Mouse (Mus musculus) lung, postnatal 14 days (tissue): Measurements from ENCODE around the gene Prss48.
"Not testable (repeated sequence)": the region's sequence is repeated elsewhere in the genome, so short reads cannot be mapped to it uniquely, and the experiment has no call there.

Experiments used
- DNase-seq: peaks from one replicate; pipeline ENCODE4 v3.0.0; 2021

Gene Prss48

DNA sequence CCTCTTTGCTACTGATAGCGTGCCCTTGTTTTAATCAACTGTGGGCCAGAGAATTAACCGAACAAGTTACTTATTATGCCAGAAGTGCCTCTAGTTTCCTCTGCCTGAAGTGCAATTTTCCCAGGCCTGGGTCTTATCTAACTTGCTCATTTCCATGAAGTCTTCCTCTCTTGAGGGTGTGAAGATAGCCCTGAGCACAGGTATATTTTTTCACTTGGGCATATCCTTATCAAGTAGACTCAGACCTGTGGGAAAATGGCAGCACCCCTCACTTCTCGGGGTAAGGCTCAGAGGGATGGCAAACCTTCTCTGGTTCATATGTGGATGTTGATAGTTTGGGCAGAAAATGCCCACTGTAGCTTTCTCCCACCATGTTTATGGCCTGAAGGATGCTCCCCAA is 1.0 kb downstream of the Prss48 start:
- DNase-seq, result no peak

DNA sequence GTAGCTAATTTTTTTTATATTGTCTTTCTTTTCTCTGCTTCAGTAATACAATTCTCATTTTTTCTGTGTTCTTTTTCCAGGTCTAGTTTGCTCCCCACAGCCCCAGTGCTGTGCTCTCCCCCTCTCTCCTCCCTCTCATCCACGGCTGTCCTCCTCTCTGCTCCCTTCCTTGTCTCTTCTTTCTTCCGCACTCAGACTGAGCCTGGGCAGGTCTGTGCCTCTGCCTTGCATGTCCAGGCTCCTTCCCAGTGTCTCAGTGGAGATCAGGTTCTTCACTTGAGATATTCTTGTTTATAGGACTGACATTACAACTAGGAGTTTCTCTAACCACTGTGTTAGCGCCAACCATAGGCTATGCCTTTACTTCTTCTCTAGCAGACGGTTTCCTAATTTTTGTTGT is 7.6 kb downstream of the Prss48 start:
- no peak for DNase-seq

DNA sequence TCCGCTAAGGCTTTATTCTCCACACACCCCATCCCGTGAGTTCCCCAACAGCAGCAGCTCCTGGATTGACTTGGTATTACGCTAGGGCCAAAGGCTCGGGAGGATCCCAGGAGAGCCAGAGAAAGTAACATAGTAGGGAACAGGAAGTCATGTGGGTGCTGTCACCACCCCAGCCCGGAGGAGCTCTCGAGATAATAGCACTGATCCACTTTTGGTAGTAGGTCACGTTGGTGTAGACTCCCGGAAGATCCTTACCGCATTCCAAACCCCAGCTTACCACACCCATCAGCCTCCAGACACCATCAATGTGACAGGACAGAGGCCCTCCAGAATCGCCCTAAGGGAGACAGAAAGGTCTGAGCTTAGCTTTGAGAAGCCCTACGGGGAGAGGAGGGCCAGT is 8.5 kb downstream of the Prss48 start:
- peak; percentile 23 for DNase-seq

DNA sequence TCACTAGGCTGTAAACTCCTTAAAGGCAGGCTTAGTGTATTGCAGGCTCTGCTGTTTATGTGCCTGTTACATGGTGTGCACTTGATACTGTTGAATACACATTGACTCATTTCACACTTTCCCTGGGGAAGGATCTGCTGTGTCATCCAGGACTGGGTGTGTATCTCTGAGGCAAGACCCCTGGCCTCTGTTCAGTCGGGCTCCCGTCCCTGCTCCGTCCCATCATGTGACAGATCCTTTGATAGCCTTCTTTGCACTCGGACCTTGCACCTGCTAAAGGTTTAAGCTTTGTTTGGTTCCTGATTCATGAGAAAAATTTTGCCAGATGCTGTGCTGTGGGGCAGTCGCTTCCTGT is 10.5 kb downstream of the Prss48 start:
- DNase-seq, result no peak

DNA sequence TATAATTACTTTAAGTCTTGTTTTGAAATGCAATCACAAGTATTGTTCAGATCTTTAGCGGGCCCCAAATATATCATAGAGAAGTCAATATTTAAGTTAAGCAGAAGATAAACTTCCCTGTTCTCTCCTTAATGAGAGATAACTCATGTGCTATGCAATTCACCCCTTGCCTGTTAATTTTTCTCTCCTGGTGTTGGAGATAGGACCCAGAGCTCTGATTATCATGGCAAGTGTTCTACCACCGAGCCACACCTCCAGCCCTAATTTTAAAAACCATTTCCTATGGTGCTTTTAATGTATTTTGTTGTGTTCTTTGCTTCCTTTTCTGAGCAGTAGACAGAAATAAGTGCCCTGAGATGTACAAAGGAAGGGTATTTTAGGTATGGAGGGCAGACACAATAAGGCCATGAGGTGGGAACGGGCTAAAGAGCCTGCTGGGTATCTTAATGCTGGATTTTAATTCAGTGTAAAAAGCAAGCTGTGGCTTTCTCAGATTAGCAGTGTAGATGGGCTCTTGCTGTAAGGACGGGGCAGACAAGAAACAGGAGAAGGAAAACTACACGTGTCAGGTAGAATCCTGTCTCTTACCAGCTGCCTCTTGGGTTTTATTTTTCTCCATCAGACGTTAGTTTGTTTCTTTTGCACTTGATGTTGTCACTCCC is 11.0 kb downstream of the Prss48 start:
- DNase-seq, result no peak

DNA sequence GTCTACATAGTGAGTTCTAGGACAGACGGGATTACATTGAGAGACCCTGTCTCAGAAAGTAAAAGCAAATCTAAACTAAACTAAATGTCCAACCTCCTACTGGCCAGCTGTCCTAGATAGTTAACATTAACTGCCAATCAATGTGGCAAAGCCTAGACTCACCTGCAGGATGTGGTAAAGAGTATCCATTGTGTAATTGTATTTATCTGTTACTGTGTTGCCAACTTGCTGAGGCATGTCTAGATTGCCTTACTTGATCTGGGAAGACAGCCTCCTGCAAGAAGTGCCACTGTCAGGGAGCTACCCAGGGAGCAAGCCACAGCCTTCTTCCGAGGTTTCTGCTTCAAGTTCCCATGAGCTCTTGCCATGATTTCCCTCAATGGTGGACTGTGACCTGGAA is 15.1 kb downstream of the Prss48 start:
- no peak for DNase-seq

DNA sequence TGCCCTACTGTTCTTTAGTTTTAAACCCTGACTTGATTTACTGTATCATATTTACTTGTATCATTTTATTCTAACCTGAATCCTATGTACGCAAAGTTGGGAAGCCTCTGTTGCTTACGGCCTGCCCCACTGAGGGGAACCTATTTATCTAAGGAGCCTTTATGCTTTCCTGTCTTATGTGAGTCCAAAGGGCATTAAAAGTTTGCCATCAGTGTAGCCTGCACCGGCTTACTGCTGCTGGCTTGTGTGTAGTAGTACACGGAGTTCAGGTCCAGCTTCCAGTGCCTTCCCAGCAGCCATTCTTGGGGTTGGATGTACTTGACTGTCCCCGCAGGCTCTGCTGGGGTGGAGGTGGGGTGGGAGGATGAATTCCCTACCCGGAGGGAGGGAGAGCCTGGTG is 17.8 kb downstream of the Prss48 start:
- no peak for DNase-seq

DNA sequence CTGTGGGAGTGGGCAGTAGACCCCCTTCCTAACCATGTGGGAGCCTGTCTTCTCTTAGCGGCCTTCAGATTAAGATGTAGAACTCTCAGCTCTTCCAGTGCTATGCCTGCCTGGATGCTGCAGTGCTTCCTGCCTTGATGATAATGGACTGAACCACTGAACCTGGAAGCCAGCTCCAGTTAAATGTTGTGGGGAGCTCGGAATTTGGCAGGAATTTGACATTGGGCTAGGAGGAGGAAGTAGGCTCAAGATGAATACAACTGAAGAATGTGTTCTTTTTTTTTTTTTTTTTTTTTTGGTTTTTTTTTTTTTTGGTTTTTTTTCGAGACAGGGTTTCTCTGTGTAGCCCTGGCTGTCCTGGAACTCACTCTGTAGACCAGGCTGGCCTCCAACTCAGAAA is 20.5 kb downstream of the Prss48 start:
- DNase-seq, result not testable (repeated sequence)

DNA sequence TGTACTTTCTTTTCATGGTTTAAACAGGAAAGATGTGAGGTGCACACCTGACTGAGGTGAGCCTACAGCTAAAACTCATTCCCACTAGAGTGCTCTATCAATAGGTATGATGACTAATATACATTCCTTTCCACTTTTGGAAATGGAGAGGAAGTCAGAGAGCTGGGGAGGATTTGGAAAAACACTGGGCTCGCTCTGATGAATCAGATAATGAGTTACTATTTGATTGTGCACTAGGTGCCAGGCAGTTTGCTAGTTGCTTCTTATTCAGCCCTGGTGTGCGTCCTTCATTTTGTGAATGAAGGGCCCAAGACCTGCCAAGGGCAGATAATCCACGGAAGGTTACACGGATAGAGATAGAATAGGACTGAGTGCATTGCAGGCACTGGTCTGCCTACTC is 22.3 kb downstream of the Prss48 start:
- no peak for DNase-seq

DNA sequence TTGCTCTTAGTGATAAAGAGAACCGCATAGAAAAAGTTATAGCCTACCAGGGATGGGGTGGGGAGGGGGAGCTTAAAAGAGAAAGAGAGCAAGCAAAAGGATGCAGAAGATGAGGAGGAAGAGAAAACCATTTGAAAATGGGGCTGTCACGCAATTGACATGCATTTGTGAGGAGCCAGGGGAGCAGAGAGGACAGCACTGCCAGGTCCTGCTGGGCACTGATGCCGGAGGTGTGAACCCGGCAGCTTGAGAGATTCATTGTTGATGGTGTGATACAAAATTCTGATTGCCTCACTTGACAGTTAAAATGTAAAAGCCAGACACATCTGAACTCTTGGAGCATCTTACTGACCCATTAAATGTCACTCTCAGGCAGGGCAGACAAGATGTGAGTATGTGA is 27.8 kb downstream of the Prss48 start:
- DNase-seq, result no peak

DNA sequence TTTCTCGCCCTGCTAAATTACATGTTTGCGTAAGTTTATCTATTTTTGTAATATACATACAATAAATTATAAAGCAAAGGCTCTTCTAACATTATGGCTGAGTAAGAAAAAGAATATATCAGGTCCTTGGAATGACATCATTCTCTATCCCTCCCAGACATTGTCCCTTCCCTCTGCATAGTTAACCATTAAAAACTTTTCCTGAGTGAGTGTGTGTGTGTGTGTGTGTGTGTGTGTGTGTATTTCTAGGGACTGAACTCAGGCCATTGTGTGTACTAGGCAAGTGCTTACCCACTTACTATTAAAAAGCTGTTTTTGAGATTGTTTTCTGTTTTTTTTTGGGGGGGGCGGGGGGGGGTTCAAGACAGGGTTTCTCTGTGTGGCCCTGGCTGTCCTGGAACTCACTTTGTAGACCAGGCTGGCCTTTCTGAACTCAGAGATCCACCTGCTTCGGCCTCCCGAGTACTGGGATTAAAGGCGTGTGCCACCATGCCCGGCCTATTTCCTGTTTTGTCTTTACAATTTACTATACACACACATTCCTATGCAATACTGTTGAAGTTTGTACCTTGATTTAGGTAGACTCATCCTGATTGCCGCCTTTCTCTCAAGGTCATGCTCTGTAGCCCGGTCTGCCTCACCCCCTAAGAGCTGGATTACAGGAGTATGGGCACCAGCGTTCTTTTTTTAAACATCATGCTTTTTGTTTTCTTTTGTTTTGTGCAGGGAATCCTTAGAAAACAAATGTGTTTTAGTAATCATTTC is 28.7 kb downstream of the Prss48 start:
- no peak for DNase-seq

DNA sequence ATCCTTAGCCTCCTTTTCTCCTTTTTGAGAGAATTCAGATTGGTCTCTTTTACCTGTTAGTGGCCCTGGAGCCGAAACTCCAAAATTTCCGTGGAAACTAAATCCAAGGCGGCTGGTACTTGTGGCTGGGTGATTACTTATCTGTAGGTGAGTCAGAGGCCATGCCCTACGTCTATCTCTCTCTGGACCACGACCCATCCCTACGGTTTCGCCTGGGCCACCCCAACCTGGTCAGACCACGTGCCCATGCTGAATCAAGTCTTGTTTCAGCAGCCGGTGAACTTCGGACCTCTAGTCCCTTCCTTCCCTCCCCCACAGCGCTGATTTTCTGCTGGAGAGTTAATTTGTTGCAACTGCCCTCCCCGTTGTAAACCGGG is 30.7 kb downstream of the Prss48 start:
- DNase-seq, result peak; percentile 16

DNA sequence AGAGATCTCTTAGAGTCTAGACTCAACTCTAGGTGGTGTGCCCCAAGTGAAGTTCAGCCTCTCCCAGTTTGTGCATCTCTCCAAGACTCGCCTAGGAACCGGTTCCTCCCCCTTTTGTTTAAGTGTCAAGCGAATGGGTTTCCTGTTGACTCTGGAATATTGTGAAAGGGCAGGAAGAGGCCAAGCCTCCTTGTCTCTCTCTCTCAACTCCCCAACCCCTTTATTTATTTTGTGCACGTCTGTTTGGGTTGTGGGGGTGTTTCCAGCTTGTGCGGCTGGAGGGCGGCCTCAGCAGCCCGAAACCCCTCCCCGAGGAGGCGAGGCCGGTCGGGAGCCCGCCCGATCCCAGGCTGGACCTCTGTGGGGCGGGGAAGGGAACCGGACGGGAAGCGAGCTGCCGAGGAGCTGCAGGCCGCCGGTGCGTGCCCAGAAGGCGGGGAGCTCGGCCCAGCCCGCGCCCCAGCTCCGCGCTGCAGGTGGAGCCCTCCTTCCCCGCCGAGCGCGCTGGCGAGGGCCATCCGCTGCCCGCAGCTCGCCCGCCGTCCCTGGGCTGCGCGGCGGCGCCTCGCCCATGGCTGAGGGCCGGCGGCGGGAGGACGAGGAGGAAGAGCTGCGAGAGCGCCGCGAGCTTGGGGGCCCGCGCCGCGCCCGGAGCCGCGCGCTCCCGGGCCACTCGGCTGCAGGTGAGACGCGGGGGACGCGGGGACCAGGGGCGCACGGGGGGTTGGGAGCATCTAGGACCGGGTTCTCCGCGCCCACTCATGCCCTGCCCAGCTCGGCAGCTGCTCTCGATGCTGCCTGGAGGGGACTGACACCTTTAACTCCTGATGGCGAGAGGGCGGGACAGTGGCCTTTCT is 31.3 kb downstream of the Prss48 start, which contains the start of gene Sh3d19:
Sh3d19 (plus strand) TSS at position 368 of the 857 bp plus-strand sequence.
- DNase-seq, result peak; percentile 87

DNA sequence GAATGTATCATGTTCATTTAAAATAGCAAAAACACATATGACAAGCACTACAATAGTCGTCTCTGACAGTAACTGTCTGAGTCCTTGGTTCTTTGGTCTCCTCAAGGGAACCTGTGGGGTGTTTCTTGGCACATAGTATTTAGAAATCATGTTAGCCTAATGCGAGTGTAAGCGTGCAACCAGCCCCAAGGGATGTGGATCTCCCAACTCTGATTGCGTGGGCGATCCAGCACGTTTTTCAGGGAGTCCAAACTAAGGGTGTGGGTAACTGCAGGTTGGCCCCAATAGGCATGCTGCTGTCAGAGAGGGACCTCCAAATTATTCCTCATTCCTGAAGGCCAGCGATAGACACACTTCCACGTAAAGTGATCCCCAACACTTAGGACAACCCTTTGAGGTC is 33.3 kb downstream of the Prss48 start:
- no peak for DNase-seq

DNA sequence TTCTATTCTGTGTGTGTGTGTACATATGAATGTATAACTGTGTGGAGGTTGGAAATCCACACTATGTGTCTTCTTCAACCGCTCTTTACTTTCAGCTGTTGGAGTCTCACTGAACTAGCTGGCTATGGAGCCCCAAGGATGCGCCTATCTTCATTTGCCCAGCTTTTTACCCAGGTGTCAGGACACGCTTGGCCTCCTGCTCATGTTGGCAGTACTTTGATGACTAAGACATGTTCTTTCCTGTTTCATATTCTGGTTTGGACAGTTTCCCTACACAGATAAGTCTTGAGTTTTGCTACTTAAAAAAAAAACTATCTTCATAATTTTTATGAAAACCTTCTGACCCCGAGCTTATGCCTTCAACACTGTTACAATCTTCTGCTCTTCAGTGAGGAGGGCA is 36.8 kb downstream of the Prss48 start:
- DNase-seq, result no peak

DNA sequence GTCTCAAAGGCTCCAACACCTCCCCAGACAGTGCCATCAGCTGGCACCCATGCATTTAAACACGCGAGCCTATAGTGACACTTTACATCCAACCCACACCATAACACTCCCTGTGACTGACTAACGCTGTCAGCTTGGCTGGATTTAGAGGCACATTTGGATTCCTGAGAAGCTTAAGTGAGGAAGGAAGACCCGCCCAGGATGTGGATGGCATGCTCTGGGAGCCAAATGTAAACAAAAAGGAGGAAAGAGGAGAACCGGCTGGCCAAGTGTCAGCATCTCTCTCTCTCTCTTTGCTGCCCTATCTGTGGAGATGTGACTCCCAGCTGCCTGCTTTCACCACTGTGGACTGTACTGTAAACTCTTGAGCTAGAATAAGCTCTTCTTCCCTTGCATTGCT is 41.2 kb downstream of the Prss48 start:
- peak; percentile 61 for DNase-seq

DNA sequence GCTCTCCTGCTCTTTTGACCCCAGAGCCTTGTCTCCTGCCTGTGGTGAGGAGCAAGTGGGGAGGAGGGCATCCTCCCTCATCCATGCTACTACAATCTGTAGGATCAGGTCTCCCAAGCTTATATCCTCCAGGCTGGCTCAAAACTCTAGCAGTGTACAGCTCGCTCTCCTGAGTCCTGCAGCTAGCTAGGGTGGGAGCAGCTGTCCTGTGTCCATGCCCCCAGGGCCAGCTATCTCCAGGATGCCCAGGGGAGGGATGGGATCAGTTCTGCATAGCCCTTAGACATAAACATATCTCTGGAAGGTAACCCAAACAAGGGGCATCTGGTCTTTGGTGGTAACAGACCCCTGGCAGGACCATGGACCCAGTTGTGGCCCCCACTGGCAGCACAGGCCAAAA is 42.6 kb downstream of the Prss48 start:
- DNase-seq, result no peak

DNA sequence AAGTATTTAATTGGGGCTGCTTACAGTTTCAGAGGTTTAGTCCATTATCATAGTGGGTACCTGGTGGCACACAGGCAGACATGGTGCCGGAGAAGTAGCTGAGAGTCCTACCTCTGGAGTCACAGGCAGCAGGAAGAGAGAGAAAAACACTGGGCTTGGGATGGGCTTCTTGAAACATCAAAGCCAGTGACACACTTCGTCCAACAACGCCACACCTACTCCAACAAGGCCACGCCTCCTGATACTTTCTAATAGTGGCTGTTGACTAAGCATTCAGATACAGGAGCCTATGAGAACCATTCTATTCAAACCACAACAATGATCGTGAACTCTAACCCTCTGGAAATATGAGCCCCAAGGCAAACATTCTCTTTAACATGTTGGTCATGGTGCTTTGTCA is 46.6 kb downstream of the Prss48 start:
- DNase-seq, result no peak

DNA sequence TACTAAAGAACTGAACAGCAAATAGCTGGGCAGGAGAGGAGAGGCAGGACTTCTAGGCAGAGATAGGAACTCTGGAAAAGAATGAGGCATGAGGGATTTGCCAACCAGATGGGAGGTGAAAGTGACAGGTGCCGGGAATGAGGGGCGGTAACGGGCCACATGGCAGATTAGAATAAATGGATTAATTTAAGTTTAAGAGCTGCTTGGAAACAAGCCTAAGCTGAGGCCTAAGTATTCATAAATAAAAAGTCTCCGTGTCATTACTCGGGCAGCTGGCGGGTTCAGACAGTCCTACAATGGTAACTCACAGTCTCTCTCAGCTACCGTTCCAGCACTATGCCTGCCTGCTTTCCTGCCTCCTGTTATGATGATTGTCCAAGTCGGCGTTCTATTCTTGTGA is 47.0 kb downstream of the Prss48 start:
- no peak for DNase-seq

DNA sequence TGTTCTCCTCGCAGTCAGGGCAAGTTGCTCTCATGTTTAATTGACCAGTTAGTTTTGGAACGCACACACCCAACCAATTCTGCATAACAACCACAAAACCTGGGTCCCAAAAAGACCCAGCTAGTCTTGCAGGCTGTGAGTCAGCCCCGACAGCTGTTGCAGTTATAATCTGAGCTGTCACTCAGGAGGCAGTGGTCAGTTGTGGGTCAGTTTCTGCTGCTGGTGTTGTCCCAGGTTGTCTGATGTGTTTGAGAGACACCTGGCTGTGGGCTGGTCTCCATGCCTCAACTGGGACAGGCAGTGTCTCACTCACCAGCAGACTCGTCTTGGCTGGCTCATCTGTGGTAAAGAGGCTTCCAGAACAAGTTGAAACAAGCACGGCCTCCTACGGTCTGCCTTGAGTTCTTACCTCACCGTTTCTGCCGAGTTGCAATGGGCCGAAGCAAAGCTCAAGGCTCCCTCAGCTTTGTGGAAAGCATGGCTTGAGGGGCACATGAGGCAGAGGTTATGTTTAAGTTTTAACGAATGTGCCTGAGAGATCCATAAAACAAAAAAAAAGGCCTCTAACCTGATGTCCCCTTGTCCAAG is 49.5 kb downstream of the Prss48 start:
- DNase-seq, result no peak

DNA sequence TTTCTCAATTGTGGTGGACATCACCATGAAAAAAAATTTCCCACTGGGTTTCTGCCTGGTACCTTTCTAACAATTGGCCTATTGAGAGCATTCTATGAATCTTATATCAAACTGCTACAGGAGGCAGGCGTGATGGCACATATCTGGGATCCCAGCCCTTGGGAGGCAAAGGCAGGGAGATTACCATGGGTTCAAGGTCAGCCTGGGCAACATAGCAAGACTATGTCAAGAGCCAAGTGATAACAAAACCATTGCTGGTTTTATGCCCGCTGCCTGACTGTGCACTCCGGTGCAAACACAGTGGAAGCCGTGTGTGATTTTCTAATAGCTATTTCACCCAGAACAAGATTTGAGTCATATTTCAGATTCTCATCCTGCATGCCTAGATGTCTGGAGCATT is 51.4 kb downstream of the Prss48 start:
- DNase-seq, result no peak
